Mouse (Mus musculus): ENCODE results near the gene Dpep3. TPM values are rescaled to one million over a fixed set of nuclear protein-coding genes. Genes with fewer than 3 reads are reported as not detected.
A peak's percentile ranks its signal among the peaks of the same experiment; 100 is the strongest.

Gene Dpep3
- polyA plus RNA-seq, 1 experiment from 2014 or later: not detected

- H3K4me3 ChIP-seq (ENCODE audit: low read depth, low read length): peak overlapping the region; percentile 65
- WGBS: 1% methylated on average over 33 of the region's 33 CpGs
- no peaks in the 10 kb centered on the region for H3K9me3 ChIP-seq (ENCODE audit: control insufficient read depth, low read depth, low read length)
- peak overlapping the region; percentile 43 for H3K9ac ChIP-seq (replicated peaks; ENCODE audit: low read depth, low read length)
- H3K27ac ChIP-seq (ENCODE audit: low read length): peak overlapping the region; percentile 70
- peak overlapping the region; percentile 97 for H3K4me2 ChIP-seq (replicated peaks; ENCODE audit: low read depth, low read length)
- no peaks in the 10 kb centered on the region for H3K27me3 ChIP-seq (ENCODE audit: control insufficient read depth, insufficient read depth, low read length)
- ATAC-seq (ENCODE audit: insufficient number of reproducible peaks, insufficient read depth, low FRiP score, low read depth): no peak
- H3K4me1 ChIP-seq (ENCODE audit: control insufficient read depth, insufficient read depth, low read length): no peaks in the 10 kb centered on the region
- peaks cover 7% of the 10 kb centered on the region for H3K36me3 ChIP-seq (ENCODE audit: control insufficient read depth, insufficient read depth, low read length)
These were observed 41.5 kb downstream of the Dpep3 start for GRCm38 (mm10) chr8:105937496-105938305.

- peak overlapping the region; percentile 70 for H3K27ac ChIP-seq (ENCODE audit: low read length)
- under 1% methylated on average over 30 of the region's 30 CpGs for WGBS
- peak; percentile 91 for ATAC-seq (ENCODE audit: insufficient number of reproducible peaks, insufficient read depth, low FRiP score, low read depth)
These were observed 42.3 kb downstream of the Dpep3 start for GRCm38 (mm10) chr8:105936866-105937475.

DNA sequence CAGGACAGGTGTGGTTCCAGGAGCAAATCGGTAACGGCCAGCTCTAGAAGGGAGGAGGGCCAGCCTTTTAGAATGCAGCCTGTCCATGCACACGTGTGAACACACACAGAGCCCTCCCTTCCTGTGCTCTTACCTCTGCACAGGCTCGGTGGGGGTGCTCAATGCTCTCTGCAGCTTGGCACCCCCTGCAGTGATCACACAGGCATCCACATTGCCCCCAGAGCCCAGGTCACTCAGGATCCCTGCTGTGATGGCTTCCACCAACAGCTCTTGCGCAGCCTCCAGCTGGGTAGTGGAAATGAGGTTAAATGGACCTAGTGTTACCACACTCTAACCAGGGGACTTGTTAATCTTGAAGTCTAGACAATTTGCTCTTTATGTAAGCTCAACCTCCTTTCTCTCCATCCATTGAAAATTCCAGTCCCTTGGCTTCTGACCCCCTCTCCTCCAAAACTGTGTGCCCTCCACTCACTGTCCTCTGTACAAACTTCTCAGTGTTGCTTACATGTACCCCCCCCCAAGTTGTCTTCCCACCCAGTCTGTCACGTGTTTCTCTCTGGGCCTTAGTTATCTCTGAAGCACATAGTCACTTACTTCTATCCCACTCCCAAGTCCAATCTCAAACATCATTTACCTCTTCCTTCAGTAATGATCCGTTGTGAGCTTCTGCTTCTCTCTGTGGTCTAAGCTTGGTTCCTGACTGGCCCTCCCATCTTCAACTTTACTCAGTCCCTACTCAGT lies 43.2 kb downstream of the Dpep3 start:
- no peaks in the 10 kb centered on the region for H3K9me3 ChIP-seq (ENCODE audit: control insufficient read depth, low read depth, low read length)
- no peaks in the 10 kb centered on the region for H3K4me1 ChIP-seq (ENCODE audit: control insufficient read depth, insufficient read depth, low read length)
- ATAC-seq (ENCODE audit: insufficient number of reproducible peaks, insufficient read depth, low FRiP score, low read depth): no peak
- peak overlapping the region; percentile 97 for H3K4me2 ChIP-seq (replicated peaks; ENCODE audit: low read depth, low read length)
- no peak overlapping the region for H3K9ac ChIP-seq (replicated peaks; ENCODE audit: low read depth, low read length)
- 30% methylated on average over 7 of the region's 7 CpGs for WGBS
- H3K27ac ChIP-seq (ENCODE audit: low read length): peak overlapping the region; percentile 10; the same call in 1 of the 2 replicates
- peak overlapping the region; percentile 65 for H3K4me3 ChIP-seq (ENCODE audit: low read depth, low read length)
- H3K27me3 ChIP-seq (ENCODE audit: control insufficient read depth, insufficient read depth, low read length): no peaks in the 10 kb centered on the region
- peaks cover 18% of the 10 kb centered on the region; the same call in 1 of the 2 replicates for H3K36me3 ChIP-seq (ENCODE audit: control insufficient read depth, insufficient read depth, low read length)

More at GRCm38 (mm10) chr8:105936866-105937475, 42.3 kb downstream of the Dpep3 start:
- Histone ChIP-seq H3K27me3 (ENCODE audit: control insufficient read depth, insufficient read depth, low read length) (no peaks in the 10 kb centered on the region), H3K9me3 (ENCODE audit: control insufficient read depth, low read depth, low read length) (no peaks in the 10 kb centered on the region), H3K4me2 (replicated peaks; ENCODE audit: low read depth, low read length) (peak overlapping the region; percentile 97), H3K36me3 (ENCODE audit: control insufficient read depth, insufficient read depth, low read length) (peaks cover 9% of the 10 kb centered on the region), H3K9ac (replicated peaks; ENCODE audit: low read depth, low read length) (peak overlapping the region; percentile 43), H3K4me1 (ENCODE audit: control insufficient read depth, insufficient read depth, low read length) (no peaks in the 10 kb centered on the region), H3K4me3 (ENCODE audit: low read depth, low read length) (peak overlapping the region; percentile 65)

DNA sequence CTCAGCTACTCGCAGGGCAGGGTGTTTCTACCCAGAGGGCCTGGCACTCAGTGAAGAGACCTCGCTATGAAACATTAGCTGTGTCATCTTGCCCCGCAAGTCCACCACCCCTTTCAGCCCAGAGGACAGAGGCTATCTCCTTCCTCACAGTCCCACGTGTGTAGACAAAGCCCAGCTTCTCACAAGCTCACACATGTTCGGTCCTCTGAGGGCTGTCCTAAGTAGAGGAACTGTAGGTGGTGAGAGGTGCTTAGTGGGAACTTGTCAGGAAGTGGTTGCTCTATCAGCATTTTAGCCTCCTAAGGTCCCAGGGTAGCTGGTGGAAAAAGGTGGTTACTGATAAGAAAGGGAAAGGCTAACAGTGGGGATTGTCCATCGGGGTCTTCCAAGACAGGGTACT lies 44.1 kb downstream of the Dpep3 start:
- Histone ChIP-seq H3K36me3 (ENCODE audit: control insufficient read depth, insufficient read depth, low read length) (peaks cover 19% of the 10 kb centered on the region; the same call in 1 of the 2 replicates), H3K4me3 (ENCODE audit: low read depth, low read length) (no peak overlapping the region), H3K27ac (ENCODE audit: low read length) (no peak overlapping the region), H3K27me3 (ENCODE audit: control insufficient read depth, insufficient read depth, low read length) (no peaks in the 10 kb centered on the region), H3K9ac (replicated peaks; ENCODE audit: low read depth, low read length) (no peak overlapping the region), H3K4me2 (replicated peaks; ENCODE audit: low read depth, low read length) (no peak overlapping the region), H3K4me1 (ENCODE audit: control insufficient read depth, insufficient read depth, low read length) (no peaks in the 10 kb centered on the region), H3K9me3 (ENCODE audit: control insufficient read depth, low read depth, low read length) (no peaks in the 10 kb centered on the region)
- ATAC-seq (ENCODE audit: insufficient number of reproducible peaks, insufficient read depth, low FRiP score, low read depth): no peak
- WGBS: 70% methylated on average over 6 of the region's 6 CpGs

DNA sequence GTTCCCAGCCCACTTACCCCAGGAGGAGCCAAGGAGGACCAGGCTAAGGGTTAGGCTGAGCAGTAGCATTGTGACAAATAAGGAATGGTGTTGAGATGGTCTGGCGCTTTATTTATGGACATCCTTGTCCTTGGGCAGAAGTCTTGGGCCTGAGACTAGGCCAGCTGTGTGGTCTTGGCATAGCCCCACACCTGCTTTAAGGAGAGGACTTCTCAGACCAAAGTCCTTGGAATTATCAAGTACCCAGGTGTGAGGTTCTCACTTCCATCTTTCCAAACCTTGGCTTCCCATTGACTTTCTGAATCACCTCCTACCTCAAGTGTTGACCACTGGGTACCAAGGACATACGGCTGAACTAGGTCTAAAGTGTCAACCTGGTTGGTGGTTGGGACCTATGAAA lies 45.5 kb downstream of the Dpep3 start, which contains the start of gene Ctrl:
TSS of gene Ctrl (minus strand) at position 101 of the 400 bp plus-strand sequence.
- H3K4me2 ChIP-seq (replicated peaks; ENCODE audit: low read depth, low read length): no peak within 1 kb of the TSS
- H3K9me3 ChIP-seq (ENCODE audit: control insufficient read depth, low read depth, low read length): no peaks in the 10 kb centered on the region
- WGBS: 93% methylated on average over 2 of the region's 2 CpGs
- ATAC-seq (ENCODE audit: insufficient number of reproducible peaks, insufficient read depth, low FRiP score, low read depth): no peak
- no peak within 1 kb of the TSS for H3K9ac ChIP-seq (replicated peaks; ENCODE audit: low read depth, low read length)
- no peaks in the 10 kb centered on the region for H3K27me3 ChIP-seq (ENCODE audit: control insufficient read depth, insufficient read depth, low read length)
- no peaks in the 10 kb centered on the region for H3K4me1 ChIP-seq (ENCODE audit: control insufficient read depth, insufficient read depth, low read length)
- H3K4me3 ChIP-seq (ENCODE audit: low read depth, low read length): no peak within 1 kb of the TSS
- peaks cover 25% of the 10 kb centered on the region for H3K36me3 ChIP-seq (ENCODE audit: control insufficient read depth, insufficient read depth, low read length)
- no peak within 1 kb of the TSS for H3K27ac ChIP-seq (ENCODE audit: low read length)

DNA sequence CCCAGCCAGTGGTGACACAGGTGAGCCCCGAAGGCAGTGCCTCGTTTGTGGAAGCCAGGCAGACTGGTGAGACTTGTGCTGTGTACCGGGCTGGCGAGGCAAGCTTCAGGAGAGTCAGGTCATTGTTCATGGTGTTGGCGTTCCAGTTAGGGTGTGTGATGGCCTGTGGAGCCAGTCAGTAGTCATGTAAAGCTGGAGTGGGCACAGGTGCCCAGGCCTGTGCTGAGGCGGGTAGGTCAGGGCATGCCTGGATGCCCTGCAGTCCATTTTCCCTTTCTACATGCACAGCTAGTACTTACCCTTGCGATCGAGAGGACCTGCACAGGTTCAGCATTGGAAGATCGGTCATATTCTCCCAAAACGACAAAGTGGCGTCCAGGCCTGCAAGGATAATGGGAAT lies 46.7 kb downstream of the Dpep3 start:
- WGBS: 90% methylated on average over 11 of the region's 11 CpGs
- no peak for ATAC-seq (ENCODE audit: insufficient number of reproducible peaks, insufficient read depth, low FRiP score, low read depth)

DNA sequence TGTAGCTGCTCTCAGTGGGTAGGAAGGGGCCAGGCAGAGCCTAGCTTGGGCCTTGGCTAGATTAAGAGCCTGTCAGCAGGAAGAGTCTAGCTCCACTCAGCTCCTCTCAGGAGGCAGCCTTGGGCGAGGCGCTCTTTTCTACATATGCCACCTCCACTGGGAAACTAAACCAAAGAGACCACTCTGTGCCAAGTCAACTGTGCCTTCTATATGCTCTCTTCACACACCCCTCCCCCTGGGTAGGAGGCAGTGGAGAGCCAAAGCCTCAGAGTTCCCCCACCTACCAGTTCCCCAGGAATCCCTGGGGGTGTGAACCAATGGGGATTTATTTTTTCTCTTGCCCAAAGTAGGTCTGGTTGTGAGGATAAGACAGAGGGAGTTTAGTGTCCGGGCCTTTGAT lies 48.0 kb downstream of the Dpep3 start:
- Histone ChIP-seq H3K36me3 (ENCODE audit: control insufficient read depth, insufficient read depth, low read length) (peaks cover 26% of the 10 kb centered on the region), H3K9ac (replicated peaks; ENCODE audit: low read depth, low read length) (no peak overlapping the region), H3K4me1 (ENCODE audit: control insufficient read depth, insufficient read depth, low read length) (no peaks in the 10 kb centered on the region), H3K4me2 (replicated peaks; ENCODE audit: low read depth, low read length) (no peak overlapping the region), H3K4me3 (ENCODE audit: low read depth, low read length) (no peak overlapping the region), H3K9me3 (ENCODE audit: control insufficient read depth, low read depth, low read length) (no peaks in the 10 kb centered on the region), H3K27ac (ENCODE audit: low read length) (no peak overlapping the region), H3K27me3 (ENCODE audit: control insufficient read depth, insufficient read depth, low read length) (no peaks in the 10 kb centered on the region)
- no peak for ATAC-seq (ENCODE audit: insufficient number of reproducible peaks, insufficient read depth, low FRiP score, low read depth)
- WGBS: 94% methylated on average over 3 of the region's 3 CpGs

More for the DNA sequence above, 46.7 kb downstream of the Dpep3 start:
- H3K36me3 ChIP-seq (ENCODE audit: control insufficient read depth, insufficient read depth, low read length): peaks cover 25% of the 10 kb centered on the region
- no peaks in the 10 kb centered on the region for H3K27me3 ChIP-seq (ENCODE audit: control insufficient read depth, insufficient read depth, low read length)
- H3K4me2 ChIP-seq (replicated peaks; ENCODE audit: low read depth, low read length): no peak overlapping the region
- no peaks in the 10 kb centered on the region for H3K4me1 ChIP-seq (ENCODE audit: control insufficient read depth, insufficient read depth, low read length)
- H3K9me3 ChIP-seq (ENCODE audit: control insufficient read depth, low read depth, low read length): no peaks in the 10 kb centered on the region
- no peak overlapping the region for H3K9ac ChIP-seq (replicated peaks; ENCODE audit: low read depth, low read length)
- H3K4me3 ChIP-seq (ENCODE audit: low read depth, low read length): no peak overlapping the region
- no peak overlapping the region for H3K27ac ChIP-seq (ENCODE audit: low read length)

DNA sequence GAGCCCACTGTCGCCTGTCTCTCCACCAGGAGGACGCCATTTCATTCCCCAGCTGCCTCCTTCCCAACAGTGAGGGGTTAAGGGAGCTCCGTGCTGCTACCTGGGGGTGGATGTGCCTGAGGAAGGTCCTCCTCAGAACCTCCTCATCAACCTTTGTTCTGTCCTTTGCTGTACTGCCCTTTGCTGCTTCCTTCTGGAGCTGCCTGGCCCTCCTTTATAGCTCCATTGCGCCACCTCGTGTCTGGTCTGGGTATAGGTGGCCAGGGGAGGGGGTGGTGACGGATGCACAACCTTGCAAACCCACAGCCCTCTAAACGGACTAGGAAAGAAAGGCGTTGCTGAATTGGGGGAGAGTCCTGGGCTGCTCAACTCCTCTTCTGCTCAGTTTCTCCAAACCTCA lies 48.6 kb downstream of the Dpep3 start:
- no peak overlapping the region for H3K9ac ChIP-seq (replicated peaks; ENCODE audit: low read depth, low read length)
- no peak overlapping the region for H3K4me3 ChIP-seq (ENCODE audit: low read depth, low read length)
- H3K4me1 ChIP-seq (ENCODE audit: control insufficient read depth, insufficient read depth, low read length): no peaks in the 10 kb centered on the region
- no peak overlapping the region for H3K4me2 ChIP-seq (replicated peaks; ENCODE audit: low read depth, low read length)
- H3K27ac ChIP-seq (ENCODE audit: low read length): no peak overlapping the region
- H3K36me3 ChIP-seq (ENCODE audit: control insufficient read depth, insufficient read depth, low read length): peaks cover 28% of the 10 kb centered on the region
- WGBS: 20% methylated on average over 8 of the region's 8 CpGs
- H3K9me3 ChIP-seq (ENCODE audit: control insufficient read depth, low read depth, low read length): no peaks in the 10 kb centered on the region
- H3K27me3 ChIP-seq (ENCODE audit: control insufficient read depth, insufficient read depth, low read length): no peaks in the 10 kb centered on the region
- ATAC-seq (ENCODE audit: insufficient number of reproducible peaks, insufficient read depth, low FRiP score, low read depth): no peak
